Mouse (Mus musculus) ES-E14 (cell line): Measurements from ENCODE around the gene Mdga1. TPM values are rescaled to one million over a fixed set of nuclear protein-coding genes. Genes with fewer than 3 reads are reported as not detected.

Experiments
- DNase-seq: peaks from one replicate; pipeline ENCODE4 v3.0.0-alpha.2; 2013; ENCODE audit warnings: low read depth, low spot score
- H3K27ac ChIP-seq: 2 replicates; pipeline ENCODE4 v1.5.1; 2012; ENCODE audit warnings: low read depth, mild to moderate bottlenecking, low read length, moderate library complexity, mixed read lengths; ENCODE audit not compliant: poor library complexity, insufficient read depth, severe bottlenecking
- H3K36me3 ChIP-seq: 2 replicates; pipeline ENCODE4 v1.6.1; 2012; ENCODE audit warnings: mild to moderate bottlenecking, low read length, moderate library complexity, mixed read lengths; ENCODE audit not compliant: control insufficient read depth, poor library complexity, insufficient read depth, severe bottlenecking
- H3K4me1 ChIP-seq, 2 experiments: fragments of 150-350 bp in 1 of 2; sonication (generic) in 1 of 2; 2 replicates each; pipeline ENCODE4 v1.6.1; 2012; ENCODE audit warnings: low read length in 2 of 2, mild to moderate bottlenecking in 1 of 2, mixed read lengths in 1 of 2; ENCODE audit not compliant: control insufficient read depth in 2 of 2, insufficient read depth in 2 of 2, poor library complexity in 1 of 2
- H3K4me3 ChIP-seq, 2 experiments: fragments of 150-350 bp in 1 of 2; sonication (generic) in 1 of 2; 2 replicates each; pipeline ENCODE4 v1.5.1; 2012; ENCODE audit warnings: low read length in 2 of 2, low read depth in 1 of 2, mild to moderate bottlenecking in 1 of 2, mixed read lengths in 1 of 2; ENCODE audit not compliant: insufficient read depth in 1 of 2, poor library complexity in 1 of 2, severe bottlenecking in 1 of 2
- H3K9ac ChIP-seq: 2 replicates; pipeline ENCODE4 v1.6.1; 2012; ENCODE audit warnings: low read depth, mild to moderate bottlenecking, low read length, mixed read lengths; ENCODE audit not compliant: poor library complexity, insufficient read depth, severe bottlenecking
- H3K9me3 ChIP-seq: fragments of 150-350 bp; sonication (generic); 2 replicates; pipeline ENCODE4 v1.6.1; 2012; ENCODE audit warnings: low read depth, mild to moderate bottlenecking, low read length; ENCODE audit not compliant: control insufficient read depth, insufficient read depth
- CHD2 ChIP-seq: IDR thresholded peaks from 2 replicates; pipeline ENCODE4 v1.6.1; 2014; ENCODE audit warnings: mild to moderate bottlenecking, low read depth, low read length, inconsistent platforms
- HCFC1 ChIP-seq: IDR thresholded peaks from 2 replicates; pipeline ENCODE4 v1.6.1; 2012; ENCODE audit warnings: low read length, inconsistent platforms, borderline replicate concordance; ENCODE audit not compliant: insufficient read depth
- MAFK ChIP-seq: IDR thresholded peaks from 2 replicates; pipeline ENCODE4 v1.6.1; 2014; ENCODE audit warnings: mild to moderate bottlenecking, low read depth, low read length, inconsistent platforms; ENCODE audit not compliant: insufficient read depth
- ZC3H11A ChIP-seq: IDR thresholded peaks from 2 replicates; pipeline ENCODE4 v1.6.1; 2012; ENCODE audit warnings: low read depth, mild to moderate bottlenecking, inconsistent platforms, low read length, borderline replicate concordance
- ZNF384 ChIP-seq: IDR thresholded peaks from 2 replicates; pipeline ENCODE4 v1.6.1; 2012; ENCODE audit warnings: low read depth, low read length, inconsistent platforms
- in situ Hi-C, 2 experiments: fragments of 600-800 bp; cut with MboI; formaldehyde crosslinking; loops; one replicate each; pipeline ENCODE4 v1.15.1; 2025; ENCODE audit warnings: low sequenced_read_pairs in 2 of 2, inconsistent platforms in 1 of 2; ENCODE audit not compliant: unreplicated experiment in 2 of 2
- total RNA-seq: library from RNA; depleted of rRNA; stranded (reverse); fragments of 300-350 nt; gene quantifications from 2 replicates; pipeline ENCODE4 v1.2.3, GENCODE M21; 2012

Mdga1 gene
- total RNA-seq, 1 experiment, result 7.1 TPM

DNA sequence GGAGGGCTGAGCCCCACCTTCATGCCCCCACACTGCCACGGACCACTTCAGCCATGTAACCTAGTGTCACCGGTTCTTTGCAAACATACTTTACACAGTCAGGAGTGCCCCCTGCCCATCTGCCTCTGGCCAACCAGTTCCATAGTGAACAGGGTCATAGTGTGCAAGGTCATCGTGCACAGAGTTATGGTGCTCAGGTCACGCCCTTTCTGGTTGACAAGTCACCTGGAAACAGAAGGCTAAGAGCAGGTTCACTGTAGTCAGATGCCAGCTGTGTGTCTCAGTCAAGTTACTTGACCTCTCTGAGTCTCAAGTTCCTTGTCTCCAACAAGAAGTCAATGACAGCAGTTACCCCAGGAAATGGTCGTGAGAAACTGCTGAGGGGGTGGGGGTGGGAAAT is 65.2 kb downstream of the Mdga1 start:
- H3K36me3 ChIP-seq, result no peaks in the 10 kb centered on the region
- H3K4me1 ChIP-seq, result peaks cover 0 to 2% of the 10 kb centered on the region in 2 experiments; a peak in 2 of 4 replicates
- in situ Hi-C loops, result no loop called here
- no peak overlapping the region for H3K27ac ChIP-seq
- no peak for DNase-seq
- H3K9me3 ChIP-seq, result no peaks in the 10 kb centered on the region
- TF ChIP-seq ZC3H11A (no peak), HCFC1 (no peak)
- no peak overlapping the region for H3K9ac ChIP-seq
- no peak overlapping the region for H3K4me3 ChIP-seq

DNA sequence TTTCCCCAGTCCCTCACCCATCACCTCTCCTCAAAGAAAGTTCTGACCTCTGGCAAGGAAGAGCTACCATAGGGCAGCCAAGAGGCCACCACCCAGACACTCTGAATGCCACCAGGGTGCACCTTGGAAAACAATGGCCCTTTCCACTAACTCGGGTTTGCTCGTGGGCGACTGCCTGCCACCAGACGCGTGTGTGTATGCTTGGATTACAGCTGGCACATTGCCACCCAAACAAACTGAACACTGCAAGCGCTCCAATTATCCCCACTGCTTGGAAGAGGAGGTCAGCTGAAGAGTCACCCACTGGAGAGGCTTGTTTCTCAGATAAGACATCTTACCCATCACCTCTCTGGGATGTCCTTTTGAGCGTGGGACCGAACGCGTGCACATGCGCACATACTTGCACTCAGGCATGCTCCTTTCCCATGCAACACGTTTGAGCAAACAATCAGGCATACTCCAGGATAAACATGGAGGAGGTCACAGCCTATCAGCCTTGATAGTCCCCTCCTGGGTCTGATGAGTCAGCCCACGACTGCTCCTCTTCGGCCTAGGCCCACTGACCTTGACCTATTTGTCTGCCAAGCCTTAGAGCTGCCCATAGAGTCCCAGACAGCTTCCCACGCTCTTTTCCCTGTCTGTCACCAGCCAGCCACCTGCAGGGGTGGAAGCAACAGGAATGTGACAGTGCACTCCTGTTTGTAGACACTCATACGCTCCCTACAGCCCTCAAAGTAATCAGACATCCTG is 67.3 kb downstream of the Mdga1 start:
- in situ Hi-C loops, result no loop called here
- no peak overlapping the region for H3K9ac ChIP-seq
- no peaks in the 10 kb centered on the region for H3K36me3 ChIP-seq
- no peak for DNase-seq
- H3K4me3 ChIP-seq, result no peak overlapping the region
- no peak overlapping the region for H3K27ac ChIP-seq
- H3K4me1 ChIP-seq, result peaks cover 2% of the 10 kb centered on the region in 2 experiments; a peak in 2 of 4 replicates
- no peaks in the 10 kb centered on the region for H3K9me3 ChIP-seq
- TF ChIP-seq CHD2, result no peak
- TF ChIP-seq ZC3H11A, result no peak
- TF ChIP-seq ZNF384, result no peak
- TF ChIP-seq MAFK, result no peak
- TF ChIP-seq HCFC1, result no peak

DNA sequence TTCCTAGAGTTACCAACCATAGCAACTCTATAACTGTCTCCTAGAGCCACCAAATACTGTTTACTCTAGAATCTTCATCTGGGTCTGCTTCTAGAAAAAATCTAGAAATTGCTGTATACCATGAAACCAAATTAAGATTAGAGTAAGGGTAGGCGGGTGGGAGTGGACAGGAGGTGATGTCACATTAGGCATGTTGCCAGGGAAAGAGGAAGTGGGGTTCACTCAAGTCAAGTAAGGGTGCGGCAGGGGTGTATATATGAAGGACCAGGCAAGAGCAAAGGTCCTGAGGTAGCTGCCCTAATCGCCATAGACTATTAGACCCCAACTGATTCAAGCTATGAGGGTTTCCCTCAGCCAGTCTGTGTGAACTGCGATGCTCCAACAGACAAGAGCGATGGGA is 69.6 kb downstream of the Mdga1 start:
- in situ Hi-C loops, result no loop called here
- Histone ChIP-seq H3K4me3 (no peak overlapping the region), H3K4me1 (peaks cover 2 to 5% of the 10 kb centered on the region in 2 experiments; a peak in 2 of 4 replicates), H3K9me3 (no peaks in the 10 kb centered on the region), H3K36me3 (no peaks in the 10 kb centered on the region), H3K27ac (no peak overlapping the region), H3K9ac (no peak overlapping the region)
- TF ChIP-seq CHD2 (no peak), ZC3H11A (no peak), HCFC1 (no peak), ZNF384 (no peak), MAFK (no peak)
- no peak for DNase-seq

- H3K4me3 ChIP-seq, result no peak overlapping the region
- in situ Hi-C loops, result no loop called here
- H3K9ac ChIP-seq, result no peak overlapping the region
- peaks cover 0 to 5% of the 10 kb centered on the region in 2 experiments; a peak in 1 of 4 replicates for H3K4me1 ChIP-seq
- no peak for TF ChIP-seq ZNF384
- TF ChIP-seq ZC3H11A, result peak; percentile 26; the same call in 1 of the 2 replicates
- DNase-seq, result peak; percentile 70
- no peak overlapping the region for H3K27ac ChIP-seq
- H3K36me3 ChIP-seq, result no peaks in the 10 kb centered on the region
- H3K9me3 ChIP-seq, result no peaks in the 10 kb centered on the region
Observed at GRCm38 (mm10) chr17:29896181-29897054, 73.5 kb downstream of the Mdga1 start.
